11 mouse cellular contexts compared by ENCODE assay signal in the genomic region with DNA sequence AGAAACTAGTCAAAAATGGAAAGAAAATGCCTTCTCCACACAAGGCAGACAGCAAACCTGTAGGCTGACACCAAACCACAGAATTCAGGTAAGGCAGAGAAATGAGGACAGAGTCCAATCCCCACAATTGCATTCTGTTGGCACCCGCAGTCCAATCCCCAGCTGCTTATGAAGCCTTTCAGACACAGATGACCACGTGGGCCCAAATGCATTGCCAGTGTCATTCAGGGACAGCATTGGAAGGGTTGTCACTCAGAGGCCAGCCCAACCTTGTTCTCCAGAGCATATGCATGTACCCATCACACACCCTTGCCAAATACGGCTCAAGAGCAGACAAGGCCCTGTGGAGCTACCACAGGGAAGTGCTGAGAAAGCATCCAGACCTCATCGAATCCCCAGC.
DNase-seq lines count a peak whose midpoint lies in the region; ATAC-seq lines count a peak whose summit lies in the region.
"Had no signal": no experiment of that assay in that cellular context is flagged by ENCODE, and none has a peak within 500 bp of the region (broad histone marks: within the 10 kb centered on the region; RNA-seq: fewer than 3 reads in every experiment).

No protein-coding gene starts in this region.

- no peak overlapping the region for H3K9ac ChIP-seq in forebrain, embryonic 15.5 days (replicated peaks)
- H3K9ac ChIP-seq in forebrain, embryonic 11.5 days (ENCODE audit: low read length), result no peak overlapping the region
- H3K9ac ChIP-seq in hindbrain, embryonic 16.5 days (ENCODE audit: low read depth, low read length), result no peak overlapping the region
- no peak overlapping the region for H3K9ac ChIP-seq in liver, embryonic 12.5 days
- H3K9ac ChIP-seq: limb, embryonic 13.5 days had no signal

- no peaks in the 10 kb centered on the region for H3K27me3 ChIP-seq in forebrain, embryonic 15.5 days
- no peaks in the 10 kb centered on the region for H3K27me3 ChIP-seq in forebrain, embryonic 11.5 days (ENCODE audit: control insufficient read depth, insufficient read depth, low read length)
- no peaks in the 10 kb centered on the region for H3K27me3 ChIP-seq in hindbrain, embryonic 16.5 days (replicated peaks; ENCODE audit: control insufficient read depth, insufficient read depth, low read length)
- H3K27me3 ChIP-seq in liver, embryonic 12.5 days (replicated peaks), result no peaks in the 10 kb centered on the region
- H3K27me3 ChIP-seq: limb, embryonic 13.5 days; Patski had no signal

- H3K4me1 ChIP-seq in forebrain, embryonic 15.5 days, result peaks cover 19% of the 10 kb centered on the region
- no peaks in the 10 kb centered on the region for H3K4me1 ChIP-seq in forebrain, embryonic 11.5 days (replicated peaks; ENCODE audit: control insufficient read depth, insufficient read depth, low read length)
- H3K4me1 ChIP-seq in hindbrain, embryonic 16.5 days (ENCODE audit: control insufficient read depth, insufficient read depth, low read depth, low read length), result peaks cover 13% of the 10 kb centered on the region
- no peaks in the 10 kb centered on the region for H3K4me1 ChIP-seq in liver, embryonic 12.5 days

- no peaks in the 10 kb centered on the region for H3K36me3 ChIP-seq in forebrain, embryonic 15.5 days
- H3K36me3 ChIP-seq in forebrain, embryonic 11.5 days (ENCODE audit: control insufficient read depth, insufficient read depth, low read length), result no peaks in the 10 kb centered on the region
- no peaks in the 10 kb centered on the region for H3K36me3 ChIP-seq in hindbrain, embryonic 16.5 days (ENCODE audit: control insufficient read depth, insufficient read depth, low read length)
- H3K36me3 ChIP-seq in liver, embryonic 12.5 days, result no peaks in the 10 kb centered on the region
- H3K36me3 ChIP-seq: limb, embryonic 13.5 days had no signal

- H3K27ac ChIP-seq in forebrain, embryonic 15.5 days (replicated peaks), result peak overlapping the region; percentile 58; the same call in 1 of the 2 replicates
- no peak overlapping the region for H3K27ac ChIP-seq in forebrain, embryonic 11.5 days (ENCODE audit: low read depth, low read length)
- peak overlapping the region; percentile 52 for H3K27ac ChIP-seq in hindbrain, embryonic 16.5 days (ENCODE audit: low read depth, low read length)
- no peak overlapping the region for H3K27ac ChIP-seq in liver, embryonic 12.5 days
- H3K27ac ChIP-seq: limb, embryonic 13.5 days had no signal

- WGBS in forebrain, embryonic 15.5 days, result 84% methylated on average over 4 of the region's 4 CpGs
- 83% methylated on average over 4 of the region's 4 CpGs for WGBS in forebrain, embryonic 11.5 days
- WGBS in hindbrain, embryonic 16.5 days, result 54% methylated on average over 4 of the region's 4 CpGs
- WGBS in liver, embryonic 12.5 days (ENCODE audit: insufficient replicate concordance), result 62% methylated on average over 4 of the region's 4 CpGs

- intact Hi-C loops in left cerebral cortex, postnatal 4 days (cut with DNase I), result no loop called here
- intact Hi-C loops in left cerebral cortex, postnatal 25 days (cut with DNase I), result no loop called here

- no peak for DNase-seq in forebrain, embryonic 11.5 days (ENCODE audit: low spot score)
- peak; percentile 54 for DNase-seq in left cerebral cortex, postnatal 4 days
- DNase-seq in left cerebral cortex, postnatal 25 days (ENCODE audit: low spot score in 2 of 2), result no peak
- peak; percentile 20 for DNase-seq in kidney, postnatal 10 days
- DNase-seq: lung, adult 2 months; thymus, postnatal 4 days had no signal

- no peak overlapping the region for H3K4me2 ChIP-seq in forebrain, embryonic 15.5 days (replicated peaks)
- H3K4me2 ChIP-seq in forebrain, embryonic 11.5 days (ENCODE audit: low read depth, low read length, severe bottlenecking), result no peak overlapping the region
- H3K4me2 ChIP-seq in hindbrain, embryonic 16.5 days (ENCODE audit: low read length), result no peak overlapping the region
- H3K4me2 ChIP-seq in liver, embryonic 12.5 days, result no peak overlapping the region
- H3K4me2 ChIP-seq: limb, embryonic 13.5 days had no signal

- no peak overlapping the region for H3K4me3 ChIP-seq in forebrain, embryonic 15.5 days
- H3K4me3 ChIP-seq in forebrain, embryonic 11.5 days (ENCODE audit: low read depth, low read length), result no peak overlapping the region
- no peak overlapping the region for H3K4me3 ChIP-seq in hindbrain, embryonic 16.5 days (ENCODE audit: low read length)
- H3K4me3 ChIP-seq in liver, embryonic 12.5 days, result no peak overlapping the region
- H3K4me3 ChIP-seq: limb, embryonic 13.5 days had no signal

- H3K9me3 ChIP-seq in forebrain, embryonic 15.5 days, result no peaks in the 10 kb centered on the region
- H3K9me3 ChIP-seq in forebrain, embryonic 11.5 days (ENCODE audit: control insufficient read depth, low read length), result no peaks in the 10 kb centered on the region
- no peaks in the 10 kb centered on the region for H3K9me3 ChIP-seq in hindbrain, embryonic 16.5 days (ENCODE audit: control insufficient read depth, low read length)
- no peaks in the 10 kb centered on the region for H3K9me3 ChIP-seq in liver, embryonic 12.5 days (replicated peaks)
- H3K9me3 ChIP-seq: limb, embryonic 13.5 days had no signal

- ATAC-seq in forebrain, embryonic 15.5 days (replicated peaks), result no peak
- ATAC-seq in forebrain, embryonic 11.5 days (replicated peaks; ENCODE audit: low FRiP score), result no peak
- no peak for ATAC-seq in hindbrain, embryonic 16.5 days
- ATAC-seq in liver, embryonic 12.5 days, result no peak
- ATAC-seq: Patski had no signal

Comparison
In these comparisons a context has a peak if more than half of its experiments do, and no peak if none do; other contexts are left out.
1. H3K27ac ChIP-seq: peak in forebrain, embryonic 15.5 days (single experiment) and hindbrain, embryonic 16.5 days (single experiment); none in forebrain, embryonic 11.5 days (single experiment) and liver, embryonic 12.5 days (single experiment).
2. DNase-seq: peak in left cerebral cortex, postnatal 4 days (single experiment) and kidney, postnatal 10 days (single experiment); none in forebrain, embryonic 11.5 days (single experiment) and left cerebral cortex, postnatal 25 days (0 of 2).